Mouse (Mus musculus) liver, embryonic 14.5 days (tissue): ENCODE measurements around the gene Pgm3. TPM values are rescaled to one million over a fixed set of nuclear protein-coding genes. Genes with fewer than 3 reads are reported as not detected.
A peak's percentile ranks its signal among the peaks of the same experiment; 100 is the strongest.

ENCODE experiments used
- ATAC-seq: fragments of 200-750 bp; cut with Nextera tagmentation; 2 replicates; pipeline ENCODE4 v1.8.0; 2017; ENCODE audit warnings: moderate number of reproducible peaks, mild to moderate bottlenecking, moderate library complexity; ENCODE audit not compliant: insufficient read depth
- DNase-seq, 3 experiments: peaks; one replicate each; pipeline ENCODE4 v3.0.0-alpha.2; 2012 to 2013; ENCODE audit warnings: low read depth in 3 of 3, low spot score in 3 of 3
- H3K27ac ChIP-seq: fragments of 300-500 bp; sonication (generic); 2 replicates; pipeline ENCODE4 v1.5.1; 2014; ENCODE audit warnings: moderate library complexity, mild to moderate bottlenecking, control low read depth, inconsistent platforms
- H3K27me3 ChIP-seq: fragments of 300-500 bp; sonication (generic); 2 replicates; pipeline ENCODE4 v1.6.1; 2014; ENCODE audit warnings: mild to moderate bottlenecking, low read length, moderate library complexity; ENCODE audit not compliant: control insufficient read depth, insufficient read depth
- H3K36me3 ChIP-seq: fragments of 300-500 bp; sonication (generic); replicated peaks from 2 replicates; pipeline ENCODE4 v1.6.1; 2014; ENCODE audit warnings: low read depth; ENCODE audit not compliant: control insufficient read depth, insufficient read depth
- H3K4me1 ChIP-seq, 2 experiments: fragments of 200-500 bp in 1 of 2; fragments of 300-500 bp in 1 of 2; sonication (generic) in 1 of 2; replicated peaks; 2 replicates each; pipeline ENCODE4 v1.6.1; 2012 to 2014; ENCODE audit warnings: antibody characterized with exemption in 1 of 2, inconsistent platforms in 1 of 2, low read length in 1 of 2; ENCODE audit not compliant: control insufficient read depth in 2 of 2, insufficient read depth in 2 of 2
- H3K4me2 ChIP-seq: fragments of 300-500 bp; sonication (generic); 2 replicates; pipeline ENCODE4 v1.6.1; 2014; ENCODE audit warnings: low read depth, mild to moderate bottlenecking, control low read depth, moderate library complexity
- H3K4me3 ChIP-seq, 2 experiments: fragments of 200-500 bp in 1 of 2; fragments of 300-500 bp in 1 of 2; sonication (generic) in 1 of 2; 2 replicates each; pipeline ENCODE4 v1.5.1; 2012 to 2014; ENCODE audit warnings: low read depth in 2 of 2, low read length in 2 of 2, mild to moderate bottlenecking in 2 of 2, control low read depth in 1 of 2, inconsistent platforms in 1 of 2, moderate library complexity in 1 of 2; ENCODE audit not compliant: insufficient read depth in 1 of 2
- H3K9ac ChIP-seq: fragments of 300-500 bp; sonication (generic); replicated peaks from 2 replicates; pipeline ENCODE4 v1.6.1; 2014; ENCODE audit warnings: mild to moderate bottlenecking, control low read depth, moderate library complexity
- H3K9me3 ChIP-seq: fragments of 300-500 bp; sonication (generic); 2 replicates; pipeline ENCODE4 v1.6.1; 2016; ENCODE audit warnings: low read length, mixed read lengths; ENCODE audit not compliant: control insufficient read depth
- CTCF ChIP-seq: IDR thresholded peaks from 2 replicates; pipeline ENCODE4 v1.5.1; 2016; ENCODE audit warnings: antibody characterized with exemption, low read depth, control low read depth
- EP300 ChIP-seq: IDR thresholded peaks from 2 replicates; pipeline ENCODE4 v1.6.1; 2016; ENCODE audit warnings: antibody characterized with exemption, low read depth
- WGBS: fragments of 180-500 bp; shearing (Covaris S2); extraction: QIAGEN DNeasy Blood & Tissue Kit; methylation state at CpG from one replicate; pipeline ENCODE4 v1.1.7; 2014; ENCODE audit not compliant: insufficient replicate concordance; 5-methylcytosine and 5-hydroxymethylcytosine counted together
- polyA plus RNA-seq, 2 experiments: library from polyadenylated mRNA; depleted of rRNA in 1 of 2; stranded (reverse) in 1 of 2; unstranded in 1 of 2; fragments of >200 nt; fragmentation: Nextera tagmentation in 1 of 2; extraction: Ambion mirVana in 1 of 2; gene quantifications; 2 replicates each; pipeline versions ENCODE4 v1.2.1 to v1.2.3; 2012 to 2014

Pgm3 gene
- polyA plus RNA-seq, 2 experiments, result 7.0 to 16.1 TPM

- ATAC-seq (no peak), DNase-seq (peak; percentile 59 to 71 (median 66))
- TF ChIP-seq EP300 (no peak), CTCF (peak; percentile 92)
- Histone ChIP-seq H3K9me3 (no peaks in the 10 kb centered on the region), H3K4me3 (peak overlapping the region; percentile 79 to 82), H3K9ac (no peak overlapping the region), H3K36me3 (no peaks in the 10 kb centered on the region), H3K4me1 (peaks cover 3 to 12% of the 10 kb centered on the region in 2 experiments), H3K4me2 (peak overlapping the region; percentile 85), H3K27ac (no peak overlapping the region), H3K27me3 (no peaks in the 10 kb centered on the region)
- 4% methylated on average over 13 of the region's 13 CpGs for WGBS
Measured at GRCm38 (mm10) chr9:86572636-86573291, 1.1 kb upstream of the Pgm3 start.

- Histone ChIP-seq H3K27me3 (no peaks in the 10 kb centered on the region), H3K9ac (peak overlapping the region; percentile 23; the same call in 1 of the 2 replicates), H3K4me2 (peak overlapping the region; percentile 85), H3K4me3 (peak overlapping the region; percentile 79 to 82), H3K9me3 (no peaks in the 10 kb centered on the region), H3K27ac (no peak overlapping the region), H3K4me1 (peaks cover 3 to 12% of the 10 kb centered on the region in 2 experiments), H3K36me3 (no peaks in the 10 kb centered on the region)
- ATAC-seq, result peak; percentile 36
- TF ChIP-seq CTCF (no peak), EP300 (no peak)
- under 1% methylated on average over 25 of the region's 25 CpGs for WGBS
- no peak for DNase-seq
Measured at GRCm38 (mm10) chr9:86572196-86572595, 554 bp upstream of the Pgm3 start.

- TF ChIP-seq CTCF (no peak), EP300 (no peak)
- H3K27me3 ChIP-seq, result no peaks in the 10 kb centered on the region
- H3K4me1 ChIP-seq, result peaks cover 3 to 12% of the 10 kb centered on the region in 2 experiments
- H3K36me3 ChIP-seq, result no peaks in the 10 kb centered on the region; the same call in 1 of the 2 replicates
- ATAC-seq (no peak), DNase-seq (no peak)
- 14% methylated on average over 8 of the region's 8 CpGs for WGBS
- H3K9ac ChIP-seq, result no peak overlapping the region
- peak overlapping the region; percentile 85 for H3K4me2 ChIP-seq
- peak overlapping the region; percentile 41 to 79 for H3K4me3 ChIP-seq
- H3K27ac ChIP-seq, result no peak overlapping the region
- no peaks in the 10 kb centered on the region for H3K9me3 ChIP-seq
Measured at GRCm38 (mm10) chr9:86570946-86571345, 696 bp downstream of the Pgm3 start.

DNA sequence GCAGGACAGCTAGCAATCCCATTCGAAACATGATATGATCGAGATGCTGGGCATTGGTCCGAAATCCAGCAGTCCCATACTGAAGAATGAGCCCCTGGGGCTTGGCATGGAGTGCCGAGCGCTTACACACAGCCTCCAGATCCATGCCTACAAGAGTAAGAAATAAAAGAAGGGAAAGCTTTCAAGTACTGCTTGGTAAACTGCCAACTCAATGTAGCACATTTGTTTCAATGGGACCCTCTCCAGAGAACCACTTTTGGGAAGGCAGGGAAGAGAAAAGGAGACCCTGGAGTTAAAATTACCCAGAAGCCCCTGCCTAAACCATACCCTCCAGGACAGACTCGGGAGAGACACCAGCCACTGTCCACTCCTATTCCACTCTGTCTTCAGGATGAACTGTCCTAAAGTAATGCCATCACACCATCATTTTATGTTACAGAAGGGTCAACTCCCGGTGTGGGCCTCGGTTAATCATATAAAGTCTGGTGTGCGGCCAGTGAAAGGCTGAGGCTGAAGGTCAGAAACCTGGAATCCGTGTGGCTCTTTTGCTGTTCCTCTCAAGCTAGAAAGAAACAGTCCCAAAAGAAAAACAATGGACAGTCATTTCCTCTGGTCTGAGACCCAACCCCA is 1.3 kb downstream of the Pgm3 start:
- TF ChIP-seq CTCF, result no peak
- no peak for TF ChIP-seq EP300
- Histone ChIP-seq H3K27me3 (no peaks in the 10 kb centered on the region), H3K27ac (no peak overlapping the region), H3K9ac (no peak overlapping the region), H3K4me2 (peak overlapping the region; percentile 85), H3K9me3 (no peaks in the 10 kb centered on the region), H3K36me3 (no peaks in the 10 kb centered on the region; the same call in 1 of the 2 replicates), H3K4me1 (peaks cover 3 to 12% of the 10 kb centered on the region in 2 experiments), H3K4me3 (peak overlapping the region; percentile 6 to 79; a peak in 3 of 4 replicates)
- DNase-seq, result no peak
- WGBS, result 72% methylated on average over 10 of the region's 10 CpGs
- no peak for ATAC-seq

DNA sequence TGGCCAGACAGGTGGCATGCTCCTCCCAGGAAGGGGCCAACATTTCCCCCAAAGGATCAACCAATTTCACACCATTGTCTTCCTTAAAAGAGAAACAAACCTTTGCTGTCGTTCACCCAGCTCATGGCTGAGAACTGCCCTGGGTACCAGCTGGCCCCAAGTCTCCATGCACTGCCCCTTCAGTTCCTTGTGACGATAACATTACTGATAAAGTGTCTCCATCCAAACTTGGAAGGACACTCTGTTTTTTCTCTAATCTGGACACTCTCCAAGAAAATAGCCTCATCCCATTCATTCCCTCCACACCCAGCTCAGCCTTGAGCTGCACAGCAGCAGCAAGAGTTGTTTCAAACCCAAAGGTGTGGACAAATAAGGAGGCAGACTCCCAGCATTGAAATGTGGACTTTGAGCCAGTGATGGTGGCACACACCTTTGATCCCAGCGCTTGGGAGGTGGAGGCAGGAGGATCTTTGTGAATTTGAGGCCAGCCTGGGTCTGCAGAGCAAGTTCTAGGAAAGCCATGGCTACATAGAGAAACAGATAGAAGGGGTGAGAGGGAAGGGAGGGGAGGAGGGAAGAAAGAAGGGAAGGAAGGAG is 2.2 kb downstream of the Pgm3 start:
- H3K4me3 ChIP-seq, result no peak overlapping the region
- ATAC-seq, result no peak
- H3K27me3 ChIP-seq, result no peaks in the 10 kb centered on the region
- no peak overlapping the region for H3K27ac ChIP-seq
- 61% methylated on average over 3 of the region's 3 CpGs for WGBS
- H3K9me3 ChIP-seq, result no peaks in the 10 kb centered on the region
- no peak for DNase-seq
- TF ChIP-seq CTCF (no peak), EP300 (no peak)
- H3K4me1 ChIP-seq, result peaks cover 3 to 12% of the 10 kb centered on the region in 2 experiments
- no peak overlapping the region for H3K9ac ChIP-seq
- H3K36me3 ChIP-seq, result no peaks in the 10 kb centered on the region; the same call in 1 of the 2 replicates
- H3K4me2 ChIP-seq, result no peak overlapping the region
